Mouse (Mus musculus): ENCODE results near the gene 1700010B08Rik. TPM values are rescaled to one million over a fixed set of nuclear protein-coding genes. Genes with fewer than 3 reads are reported as not detected.
"Not testable (repeated sequence)": the region's sequence is repeated elsewhere in the genome, so short reads cannot be mapped to it uniquely, and the experiment has no call there.

Gene 1700010B08Rik
- polyA plus RNA-seq (2012; rRNA removed) = not detected in 2 replicates

- 89% methylated on average over 6 of the region's 7 CpGs for WGBS
- DNase-seq (ENCODE audit: low read depth, low spot score) = not testable (repeated sequence)
These were observed at the start of gene 1700010B08Rik for GRCm38 (mm10) chr2:173719115-173719514. 1700010B08Rik (plus strand) TSS chr2:173719415.

- no peak for DNase-seq (ENCODE audit: low read depth, low spot score)
- WGBS = 56% methylated on average over 2 of the region's 2 CpGs
These were observed 46.8 kb upstream of the 1700010B08Rik start for GRCm38 (mm10) chr2:173672328-173672896.

- DNase-seq (ENCODE audit: low read depth, low spot score) = no peak
- 58% methylated on average over 1 of the region's 1 CpGs for WGBS
These were observed 45.7 kb upstream of the 1700010B08Rik start for GRCm38 (mm10) chr2:173673469-173673868.

GRCm38 (mm10) chr2:173678593-173678992, 40.6 kb upstream of the 1700010B08Rik start:
- 84% methylated on average over 2 of the region's 2 CpGs for WGBS
- no peak for DNase-seq (ENCODE audit: low read depth, low spot score)

- DNase-seq (ENCODE audit: low read depth, low spot score) = no peak
- WGBS = 21% methylated on average over 3 of the region's 3 CpGs
These were observed 40.0 kb upstream of the 1700010B08Rik start for GRCm38 (mm10) chr2:173679217-173679616.

GRCm38 (mm10) chr2:173680153-173680552, 39.1 kb upstream of the 1700010B08Rik start:
- WGBS = 62% methylated on average over 1 of the region's 1 CpGs
- no peak for DNase-seq (ENCODE audit: low read depth, low spot score)

GRCm38 (mm10) chr2:173682773-173683172, 36.4 kb upstream of the 1700010B08Rik start:
- no peak for DNase-seq (ENCODE audit: low read depth, low spot score)
- 36% methylated on average over 10 of the region's 10 CpGs for WGBS

- 82% methylated on average over 3 of the region's 3 CpGs for WGBS
- DNase-seq (ENCODE audit: low read depth, low spot score) = no peak
These were observed 33.3 kb upstream of the 1700010B08Rik start for GRCm38 (mm10) chr2:173685781-173686361.

- 86% methylated on average over 5 of the region's 5 CpGs for WGBS
- no peak for DNase-seq (ENCODE audit: low read depth, low spot score)
These were observed 31.9 kb upstream of the 1700010B08Rik start for GRCm38 (mm10) chr2:173687363-173687762.

GRCm38 (mm10) chr2:173689835-173690234, 29.4 kb upstream of the 1700010B08Rik start:
- DNase-seq (ENCODE audit: low read depth, low spot score) = no peak

GRCm38 (mm10) chr2:173691748-173692147, 27.5 kb upstream of the 1700010B08Rik start:
- 82% methylated on average over 6 of the region's 6 CpGs for WGBS

GRCm38 (mm10) chr2:173692693-173693092, 26.5 kb upstream of the 1700010B08Rik start:
- DNase-seq (ENCODE audit: low read depth, low spot score) = no peak
- 90% methylated on average over 2 of the region's 2 CpGs for WGBS

More at GRCm38 (mm10) chr2:173691748-173692147, 27.5 kb upstream of the 1700010B08Rik start:
- no peak for DNase-seq (ENCODE audit: low read depth, low spot score)

GRCm38 (mm10) chr2:173698850-173699249, 20.4 kb upstream of the 1700010B08Rik start:
- 54% methylated on average over 3 of the region's 3 CpGs for WGBS
- no peak for DNase-seq (ENCODE audit: low read depth, low spot score)

GRCm38 (mm10) chr2:173702096-173702866, 16.9 kb upstream of the 1700010B08Rik start:
- 66% methylated on average over 16 of the region's 16 CpGs for WGBS
- DNase-seq (ENCODE audit: low read depth, low spot score) = no peak

GRCm38 (mm10) chr2:173702867-173703237, 16.4 kb upstream of the 1700010B08Rik start:
- WGBS = 80% methylated on average over 12 of the region's 12 CpGs
- no peak for DNase-seq (ENCODE audit: low read depth, low spot score)

GRCm38 (mm10) chr2:173705827-173706551, 13.2 kb upstream of the 1700010B08Rik start:
- 63% methylated on average over 15 of the region's 15 CpGs for WGBS
- no peak for DNase-seq (ENCODE audit: low read depth, low spot score)

GRCm38 (mm10) chr2:173707626-173708025, 11.6 kb upstream of the 1700010B08Rik start:
- not testable (repeated sequence) for DNase-seq (ENCODE audit: low read depth, low spot score)

GRCm38 (mm10) chr2:173710193-173710592, 9.0 kb upstream of the 1700010B08Rik start:
- 25% methylated on average over 6 of the region's 6 CpGs for WGBS
- peak; percentile 57 for DNase-seq (ENCODE audit: low read depth, low spot score)

GRCm38 (mm10) chr2:173712656-173713055, 6.6 kb upstream of the 1700010B08Rik start:
- no peak for DNase-seq (ENCODE audit: low read depth, low spot score)
- WGBS = 42% methylated on average over 10 of the region's 10 CpGs

GRCm38 (mm10) chr2:173713241-173713640, 6.0 kb upstream of the 1700010B08Rik start:
- DNase-seq (ENCODE audit: low read depth, low spot score) = no peak
- 85% methylated on average over 4 of the region's 4 CpGs for WGBS
